Mouse (Mus musculus): ENCODE results near the gene Tob2. TPM values are rescaled to one million over a fixed set of nuclear protein-coding genes. Genes with fewer than 3 reads are reported as not detected.

Tob2 gene
- polyA plus RNA-seq (2012; rRNA removed) (4.9 and 5.1 TPM in 2 replicates), polyA plus RNA-seq (2014; fragmentation: Nextera tagmentation; extraction: Ambion mirVana) (5.6 and 7.2 TPM in 2 replicates)

DNA sequence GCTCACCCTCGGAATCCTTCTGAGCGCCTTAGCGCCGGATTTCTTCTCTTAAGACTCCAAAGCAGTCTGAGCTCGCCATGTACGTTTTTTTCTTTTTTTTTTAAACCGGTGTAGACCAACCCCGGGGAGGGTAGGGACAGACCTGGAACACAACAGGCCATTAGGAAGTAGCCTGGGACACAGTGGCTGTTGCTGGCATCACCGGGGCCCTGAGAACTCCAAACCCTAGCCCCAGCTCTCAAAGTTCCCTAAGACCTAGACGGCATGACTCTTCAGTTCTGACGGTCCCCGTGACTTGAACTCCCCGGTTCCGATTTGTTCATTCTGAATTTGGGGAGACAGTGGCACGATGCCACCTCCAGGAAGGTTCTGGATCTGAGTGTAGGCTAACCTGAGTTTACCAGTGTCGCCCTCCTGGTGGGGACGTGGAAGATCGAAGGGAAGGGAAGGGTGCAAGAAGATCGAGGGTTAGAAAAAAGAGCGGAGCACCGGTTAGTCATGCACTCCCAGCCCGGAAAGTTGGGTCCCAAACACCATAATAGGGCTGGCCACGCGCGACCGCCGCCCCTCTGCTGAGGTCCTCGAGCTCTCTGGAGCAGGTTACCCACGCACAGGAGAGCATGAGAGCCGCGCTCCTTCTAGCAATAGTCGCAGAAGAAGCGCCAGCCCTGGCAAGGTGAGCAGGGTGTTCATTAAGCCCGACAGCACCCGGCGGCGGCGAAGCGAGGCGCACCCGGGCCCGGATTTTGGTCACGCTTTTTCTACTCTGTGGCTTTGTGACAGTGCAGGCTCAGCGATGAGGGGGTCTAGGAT is at the start of gene Tob2:
Tob2 (minus strand) TSS at position 280 of the 813 bp plus-strand sequence.
- Histone ChIP-seq H3K27ac (peak within 1 kb of the TSS; percentile 92), H3K4me2 (ENCODE audit: low read depth) (peak within 1 kb of the TSS; percentile 71), H3K4me1 (replicated peaks; ENCODE audit: control insufficient read depth in 2 of 2, insufficient read depth in 2 of 2, low read length in 1 of 2) (peaks cover 12 to 13% of the 10 kb centered on the region in 2 experiments), H3K9me3 (ENCODE audit: control insufficient read depth, low read length) (no peaks in the 10 kb centered on the region), H3K4me3 (ENCODE audit: insufficient read depth in 1 of 2, low read depth in 2 of 2, low read length in 2 of 2) (peak within 1 kb of the TSS; percentile 87 to 89), H3K36me3 (replicated peaks; ENCODE audit: control insufficient read depth, insufficient read depth, low read depth) (peaks cover 5% of the 10 kb centered on the region; the same call in 1 of the 2 replicates), H3K9ac (replicated peaks) (peak within 1 kb of the TSS; percentile 86), H3K27me3 (ENCODE audit: control insufficient read depth, insufficient read depth, low read length) (no peaks in the 10 kb centered on the region)
- peak; percentile 11; the same call in 1 of the 2 replicates for ATAC-seq (ENCODE audit: insufficient read depth)
- TF ChIP-seq CTCF (IDR thresholded peaks at IDR 0.05; ENCODE audit: low read depth) (peak; percentile 28; the same call in 1 of the 2 replicates), EP300 (IDR thresholded peaks at IDR 0.05; ENCODE audit: low read depth) (no peak; the same call in 1 of the 2 replicates)
- peak; percentile 52 to 63 (median 59) for DNase-seq (ENCODE audit: low read depth in 3 of 3, low spot score in 3 of 3)
- under 1% methylated on average over 44 of the region's 44 CpGs for WGBS (ENCODE audit: insufficient replicate concordance)

DNA sequence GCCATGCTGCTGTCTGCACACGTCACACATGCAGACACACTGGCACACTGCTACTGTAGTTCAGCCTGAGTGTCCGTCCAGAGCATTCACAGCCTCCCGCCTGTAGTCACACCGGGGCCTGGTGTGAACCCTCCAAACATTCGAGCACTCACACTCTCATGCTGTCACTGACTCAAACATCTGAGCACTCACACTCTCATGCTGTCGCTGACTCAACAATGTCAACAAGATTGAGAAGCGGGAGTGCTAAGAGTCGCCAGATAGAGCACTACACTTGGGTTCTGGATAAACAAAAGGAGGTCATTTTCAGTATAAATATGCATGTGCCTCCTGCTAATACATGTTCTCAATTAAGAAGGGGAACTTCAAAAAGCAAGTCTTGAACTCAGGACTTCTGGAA is 49.4 kb upstream of the Tob2 start:
- Histone ChIP-seq H3K36me3 (replicated peaks; ENCODE audit: control insufficient read depth, insufficient read depth, low read depth) (peaks cover 64% of the 10 kb centered on the region), H3K9ac (replicated peaks) (no peak overlapping the region), H3K4me3 (ENCODE audit: insufficient read depth in 1 of 2, low read depth in 2 of 2, low read length in 2 of 2) (no peak overlapping the region), H3K27me3 (ENCODE audit: control insufficient read depth, insufficient read depth, low read length) (no peaks in the 10 kb centered on the region), H3K4me1 (replicated peaks; ENCODE audit: control insufficient read depth in 2 of 2, insufficient read depth in 2 of 2, low read length in 1 of 2) (no peaks in the 10 kb centered on the region), H3K9me3 (ENCODE audit: control insufficient read depth, low read length) (no peaks in the 10 kb centered on the region), H3K4me2 (ENCODE audit: low read depth) (no peak overlapping the region), H3K27ac (no peak overlapping the region)
- no peak for ATAC-seq (ENCODE audit: insufficient read depth)
- 80% methylated on average over 8 of the region's 8 CpGs for WGBS (ENCODE audit: insufficient replicate concordance)
- no peak for TF ChIP-seq CTCF (IDR thresholded peaks at IDR 0.05; ENCODE audit: low read depth)
- TF ChIP-seq EP300 (IDR thresholded peaks at IDR 0.05; ENCODE audit: low read depth), result no peak
- DNase-seq (ENCODE audit: low read depth in 3 of 3, low spot score in 3 of 3), result no peak

DNA sequence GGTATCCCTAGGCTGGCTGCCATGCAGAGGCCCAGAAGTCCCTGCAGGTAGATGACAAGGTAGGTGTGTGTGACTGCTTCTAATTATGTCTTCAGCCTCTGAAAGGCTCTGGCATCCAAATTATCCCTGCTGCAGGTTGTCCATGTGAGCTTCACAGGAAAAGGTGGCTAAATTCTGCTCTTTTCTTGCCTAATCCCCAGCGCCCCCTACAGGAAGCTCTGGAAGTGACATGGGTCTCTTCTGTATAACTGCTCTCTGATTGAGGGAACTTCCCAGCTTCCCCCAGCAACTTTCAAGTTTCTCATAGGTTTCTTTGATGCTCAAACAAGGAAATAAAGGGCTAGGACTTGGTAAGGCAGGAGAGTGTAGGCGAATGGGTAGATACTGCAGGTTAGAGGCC is 46.3 kb upstream of the Tob2 start:
- DNase-seq (ENCODE audit: low read depth in 3 of 3, low spot score in 3 of 3) (peak; percentile 43 to 64 (median 54)), ATAC-seq (ENCODE audit: insufficient read depth) (peak; percentile 18; the same call in 1 of the 2 replicates)
- WGBS (ENCODE audit: insufficient replicate concordance), result 23% methylated on average over 2 of the region's 2 CpGs
- H3K27me3 ChIP-seq (ENCODE audit: control insufficient read depth, insufficient read depth, low read length), result no peaks in the 10 kb centered on the region
- H3K4me1 ChIP-seq (replicated peaks; ENCODE audit: control insufficient read depth in 2 of 2, insufficient read depth in 2 of 2, low read length in 1 of 2), result no peaks in the 10 kb centered on the region
- no peak overlapping the region for H3K27ac ChIP-seq
- H3K9ac ChIP-seq (replicated peaks), result no peak overlapping the region
- H3K4me3 ChIP-seq (ENCODE audit: insufficient read depth in 1 of 2, low read depth in 2 of 2, low read length in 2 of 2), result no peak overlapping the region
- no peaks in the 10 kb centered on the region for H3K9me3 ChIP-seq (ENCODE audit: control insufficient read depth, low read length)
- peaks cover 53% of the 10 kb centered on the region for H3K36me3 ChIP-seq (replicated peaks; ENCODE audit: control insufficient read depth, insufficient read depth, low read depth)
- no peak overlapping the region for H3K4me2 ChIP-seq (ENCODE audit: low read depth)
- peak; percentile 86 for TF ChIP-seq CTCF (IDR thresholded peaks at IDR 0.05; ENCODE audit: low read depth)
- TF ChIP-seq EP300 (IDR thresholded peaks at IDR 0.05; ENCODE audit: low read depth), result no peak

DNA sequence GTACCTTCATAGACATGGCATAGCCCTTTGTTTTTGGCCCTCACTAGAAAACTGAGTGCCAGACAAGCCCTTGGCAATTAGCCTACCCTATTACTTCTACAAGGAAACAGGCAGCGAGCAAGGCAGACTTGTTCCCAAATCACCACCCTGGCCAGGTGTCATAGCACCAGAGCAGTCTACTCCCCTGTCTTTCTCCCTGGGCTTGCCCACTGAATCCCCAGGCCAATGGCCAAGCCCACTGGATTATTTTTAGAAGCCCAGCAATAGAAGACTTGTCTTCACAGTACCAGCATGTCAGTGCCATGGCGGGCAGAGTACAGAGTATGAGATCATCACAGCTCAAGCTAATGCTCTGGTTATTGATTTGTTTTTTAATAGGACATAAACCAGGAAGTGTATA is 40.2 kb upstream of the Tob2 start:
- ATAC-seq (ENCODE audit: insufficient read depth), result no peak
- Histone ChIP-seq H3K27ac (no peak overlapping the region), H3K9me3 (ENCODE audit: control insufficient read depth, low read length) (no peaks in the 10 kb centered on the region), H3K27me3 (ENCODE audit: control insufficient read depth, insufficient read depth, low read length) (no peaks in the 10 kb centered on the region), H3K4me2 (ENCODE audit: low read depth) (no peak overlapping the region), H3K36me3 (replicated peaks; ENCODE audit: control insufficient read depth, insufficient read depth, low read depth) (peaks cover 31% of the 10 kb centered on the region), H3K9ac (replicated peaks) (no peak overlapping the region), H3K4me3 (ENCODE audit: insufficient read depth in 1 of 2, low read depth in 2 of 2, low read length in 2 of 2) (no peak overlapping the region), H3K4me1 (replicated peaks; ENCODE audit: control insufficient read depth in 2 of 2, insufficient read depth in 2 of 2, low read length in 1 of 2) (0 out of 4 replicates have a peak, but pooled peaks cover 0 to 2% of the 10 kb centered on the region in 2 experiments)
- 78% methylated on average over 2 of the region's 2 CpGs for WGBS (ENCODE audit: insufficient replicate concordance)
- TF ChIP-seq EP300 (IDR thresholded peaks at IDR 0.05; ENCODE audit: low read depth), result no peak
- no peak for TF ChIP-seq CTCF (IDR thresholded peaks at IDR 0.05; ENCODE audit: low read depth)
- DNase-seq (ENCODE audit: low read depth in 3 of 3, low spot score in 3 of 3), result no peak

All from liver, embryonic 14.5 days (tissue).